Mouse (Mus musculus) cortical plate, adult 2 months (tissue): ENCODE results near the gene Papola.

ENCODE experiments used
- CTCF ChIP-seq: fragments of 200-500 bp; IDR thresholded peaks from 2 replicates; pipeline ENCODE4 v1.5.1; 2011; ENCODE audit warnings: mild to moderate bottlenecking, control low read depth, low read length; ENCODE audit not compliant: insufficient read depth; ENCODE audit errors: extremely low read depth
- POLR2A ChIP-seq: fragments of 200-500 bp; IDR thresholded peaks from 2 replicates; pipeline ENCODE4 v1.6.1; 2011; ENCODE audit warnings: mild to moderate bottlenecking, low read length, control low read depth; ENCODE audit not compliant: insufficient read depth; ENCODE audit errors: extremely low read depth

DNA sequence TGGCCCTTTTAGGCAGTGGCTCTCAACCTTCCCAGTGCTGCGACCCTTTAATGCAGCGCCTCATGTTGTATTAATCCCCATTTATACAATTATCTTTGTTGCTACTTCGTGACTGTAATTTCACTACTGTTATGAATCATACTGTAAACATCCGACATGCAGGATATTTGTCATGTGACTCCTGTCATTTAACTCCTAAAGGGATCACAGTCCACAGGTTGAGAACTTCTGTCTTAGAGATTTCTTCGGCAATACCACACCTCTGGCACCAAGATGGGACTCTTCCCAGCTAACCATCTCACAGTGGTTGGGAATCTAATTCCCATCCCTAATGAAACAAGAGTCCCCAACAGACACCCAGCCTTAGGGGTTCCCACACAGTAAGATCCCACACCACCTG is 36.4 kb upstream of the Papola start:
- no peak for TF ChIP-seq CTCF
- no peak for TF ChIP-seq POLR2A
